Mouse (Mus musculus): ENCODE results near the gene Ehd3. TPM values are rescaled to one million over a fixed set of nuclear protein-coding genes. Genes with fewer than 3 reads are reported as not detected.

Gene Ehd3
- polyA plus RNA-seq, 1 experiment, result 1.9 TPM

GRCm38 (mm10) chr17:73842963-73843362, 39.0 kb downstream of the Ehd3 start:
- Histone ChIP-seq H3K4me1 (ENCODE audit: control insufficient read depth, insufficient read depth, low read length) (no peaks in the 10 kb centered on the region), H3K4me3 (ENCODE audit: low read depth, low read length) (no peak overlapping the region), H3K27me3 (ENCODE audit: control insufficient read depth, insufficient read depth, low read length, poor library complexity, severe bottlenecking) (no peaks in the 10 kb centered on the region), H3K27ac (ENCODE audit: insufficient read depth, low read length) (no peak overlapping the region), H3K36me3 (ENCODE audit: control insufficient read depth, insufficient read depth, low read length, poor library complexity, severe bottlenecking) (no peaks in the 10 kb centered on the region), H3K9ac (ENCODE audit: low read depth, poor library complexity, severe bottlenecking) (no peak overlapping the region), H3K9me3 (replicated peaks; ENCODE audit: control insufficient read depth, insufficient read depth, low read length, poor library complexity, severe bottlenecking) (no peaks in the 10 kb centered on the region)
- TF ChIP-seq POLR2A (IDR thresholded peaks at IDR 0.05; ENCODE audit: insufficient read depth, low read length) (no peak), CTCF (IDR thresholded peaks at IDR 0.05; ENCODE audit: low read depth, low read length) (no peak), EP300 (IDR thresholded peaks at IDR 0.05; ENCODE audit: insufficient read depth, low read depth, low read length) (no peak)

- no peaks in the 10 kb centered on the region for H3K4me1 ChIP-seq (ENCODE audit: control insufficient read depth, insufficient read depth, low read length)
- TF ChIP-seq POLR2A (IDR thresholded peaks at IDR 0.05; ENCODE audit: insufficient read depth, low read length) (no peak), EP300 (IDR thresholded peaks at IDR 0.05; ENCODE audit: insufficient read depth, low read depth, low read length) (no peak), CTCF (IDR thresholded peaks at IDR 0.05; ENCODE audit: low read depth, low read length) (no peak)
- H3K27me3 ChIP-seq (ENCODE audit: control insufficient read depth, insufficient read depth, low read length, poor library complexity, severe bottlenecking), result no peaks in the 10 kb centered on the region
- no peak overlapping the region for H3K9ac ChIP-seq (ENCODE audit: low read depth, poor library complexity, severe bottlenecking)
- H3K4me3 ChIP-seq (ENCODE audit: low read depth, low read length), result no peak overlapping the region
- H3K9me3 ChIP-seq (replicated peaks; ENCODE audit: control insufficient read depth, insufficient read depth, low read length, poor library complexity, severe bottlenecking), result no peaks in the 10 kb centered on the region
- H3K36me3 ChIP-seq (ENCODE audit: control insufficient read depth, insufficient read depth, low read length, poor library complexity, severe bottlenecking), result no peaks in the 10 kb centered on the region
- no peak overlapping the region for H3K27ac ChIP-seq (ENCODE audit: insufficient read depth, low read length)
Measured at GRCm38 (mm10) chr17:73845632-73846031, 41.7 kb downstream of the Ehd3 start.

DNA sequence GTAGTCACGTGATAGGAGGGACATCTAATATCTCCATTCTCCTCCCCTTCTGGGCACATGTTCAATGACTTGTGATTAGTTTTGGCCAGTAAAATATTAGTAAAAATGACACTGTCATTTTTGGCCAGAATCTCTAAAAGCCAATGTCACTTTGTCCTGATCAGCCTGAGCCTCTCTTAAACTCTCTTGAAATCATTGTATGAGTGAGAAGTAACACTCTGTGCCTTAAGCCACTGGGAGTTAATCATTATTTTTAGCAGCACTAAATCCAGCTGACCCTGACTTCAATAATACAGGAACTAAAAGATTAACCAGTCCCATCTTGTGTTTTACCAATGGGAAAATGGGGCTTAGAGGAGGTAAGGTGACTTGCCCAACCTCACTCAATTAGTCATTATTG, 43.5 kb downstream of the Ehd3 start:
- Histone ChIP-seq H3K9ac (ENCODE audit: low read depth, poor library complexity, severe bottlenecking) (no peak overlapping the region), H3K27me3 (ENCODE audit: control insufficient read depth, insufficient read depth, low read length, poor library complexity, severe bottlenecking) (no peaks in the 10 kb centered on the region), H3K27ac (ENCODE audit: insufficient read depth, low read length) (no peak overlapping the region), H3K4me3 (ENCODE audit: low read depth, low read length) (no peak overlapping the region), H3K9me3 (replicated peaks; ENCODE audit: control insufficient read depth, insufficient read depth, low read length, poor library complexity, severe bottlenecking) (no peaks in the 10 kb centered on the region), H3K4me1 (ENCODE audit: control insufficient read depth, insufficient read depth, low read length) (no peaks in the 10 kb centered on the region), H3K36me3 (ENCODE audit: control insufficient read depth, insufficient read depth, low read length, poor library complexity, severe bottlenecking) (no peaks in the 10 kb centered on the region)
- no peak for TF ChIP-seq POLR2A (IDR thresholded peaks at IDR 0.05; ENCODE audit: insufficient read depth, low read length)
- no peak for TF ChIP-seq EP300 (IDR thresholded peaks at IDR 0.05; ENCODE audit: insufficient read depth, low read depth, low read length)
- no peak for TF ChIP-seq CTCF (IDR thresholded peaks at IDR 0.05; ENCODE audit: low read depth, low read length)

DNA sequence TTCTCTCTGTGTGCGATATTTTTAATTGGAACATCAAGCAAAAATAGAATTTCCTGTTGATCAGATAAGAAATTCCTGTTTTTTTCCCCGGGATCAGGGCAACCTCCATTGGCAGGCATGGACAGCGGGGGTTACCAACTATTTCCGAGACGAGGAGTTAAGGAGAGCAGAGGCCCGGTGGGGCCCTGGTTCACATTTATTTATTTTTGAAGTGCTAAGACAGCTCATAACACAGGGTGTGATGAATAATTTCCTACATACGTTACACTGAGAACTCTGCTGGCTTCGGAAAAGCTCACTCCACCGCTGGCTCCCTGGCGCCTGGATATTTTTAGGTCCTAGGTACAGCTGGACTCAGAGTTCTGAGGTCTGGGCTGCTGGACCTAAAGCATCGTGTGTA, 49.1 kb downstream of the Ehd3 start:
- Histone ChIP-seq H3K9me3 (replicated peaks; ENCODE audit: control insufficient read depth, insufficient read depth, low read length, poor library complexity, severe bottlenecking) (no peaks in the 10 kb centered on the region), H3K27ac (ENCODE audit: insufficient read depth, low read length) (no peak overlapping the region), H3K4me3 (ENCODE audit: low read depth, low read length) (no peak overlapping the region), H3K4me1 (ENCODE audit: control insufficient read depth, insufficient read depth, low read length) (no peaks in the 10 kb centered on the region), H3K36me3 (ENCODE audit: control insufficient read depth, insufficient read depth, low read length, poor library complexity, severe bottlenecking) (no peaks in the 10 kb centered on the region), H3K9ac (ENCODE audit: low read depth, poor library complexity, severe bottlenecking) (no peak overlapping the region), H3K27me3 (ENCODE audit: control insufficient read depth, insufficient read depth, low read length, poor library complexity, severe bottlenecking) (no peaks in the 10 kb centered on the region)
- TF ChIP-seq EP300 (IDR thresholded peaks at IDR 0.05; ENCODE audit: insufficient read depth, low read depth, low read length) (no peak), CTCF (IDR thresholded peaks at IDR 0.05; ENCODE audit: low read depth, low read length) (no peak), POLR2A (IDR thresholded peaks at IDR 0.05; ENCODE audit: insufficient read depth, low read length) (no peak)

GRCm38 (mm10) chr17:73853717-73854116, 49.8 kb downstream of the Ehd3 start:
- TF ChIP-seq EP300 (IDR thresholded peaks at IDR 0.05; ENCODE audit: insufficient read depth, low read depth, low read length), result no peak
- TF ChIP-seq CTCF (IDR thresholded peaks at IDR 0.05; ENCODE audit: low read depth, low read length), result no peak
- TF ChIP-seq POLR2A (IDR thresholded peaks at IDR 0.05; ENCODE audit: insufficient read depth, low read length), result no peak
- no peaks in the 10 kb centered on the region for H3K9me3 ChIP-seq (replicated peaks; ENCODE audit: control insufficient read depth, insufficient read depth, low read length, poor library complexity, severe bottlenecking)
- no peaks in the 10 kb centered on the region for H3K4me1 ChIP-seq (ENCODE audit: control insufficient read depth, insufficient read depth, low read length)
- no peak overlapping the region for H3K9ac ChIP-seq (ENCODE audit: low read depth, poor library complexity, severe bottlenecking)
- no peaks in the 10 kb centered on the region for H3K36me3 ChIP-seq (ENCODE audit: control insufficient read depth, insufficient read depth, low read length, poor library complexity, severe bottlenecking)
- H3K27me3 ChIP-seq (ENCODE audit: control insufficient read depth, insufficient read depth, low read length, poor library complexity, severe bottlenecking), result no peaks in the 10 kb centered on the region
- no peak overlapping the region for H3K4me3 ChIP-seq (ENCODE audit: low read depth, low read length)
- no peak overlapping the region for H3K27ac ChIP-seq (ENCODE audit: insufficient read depth, low read length)

DNA sequence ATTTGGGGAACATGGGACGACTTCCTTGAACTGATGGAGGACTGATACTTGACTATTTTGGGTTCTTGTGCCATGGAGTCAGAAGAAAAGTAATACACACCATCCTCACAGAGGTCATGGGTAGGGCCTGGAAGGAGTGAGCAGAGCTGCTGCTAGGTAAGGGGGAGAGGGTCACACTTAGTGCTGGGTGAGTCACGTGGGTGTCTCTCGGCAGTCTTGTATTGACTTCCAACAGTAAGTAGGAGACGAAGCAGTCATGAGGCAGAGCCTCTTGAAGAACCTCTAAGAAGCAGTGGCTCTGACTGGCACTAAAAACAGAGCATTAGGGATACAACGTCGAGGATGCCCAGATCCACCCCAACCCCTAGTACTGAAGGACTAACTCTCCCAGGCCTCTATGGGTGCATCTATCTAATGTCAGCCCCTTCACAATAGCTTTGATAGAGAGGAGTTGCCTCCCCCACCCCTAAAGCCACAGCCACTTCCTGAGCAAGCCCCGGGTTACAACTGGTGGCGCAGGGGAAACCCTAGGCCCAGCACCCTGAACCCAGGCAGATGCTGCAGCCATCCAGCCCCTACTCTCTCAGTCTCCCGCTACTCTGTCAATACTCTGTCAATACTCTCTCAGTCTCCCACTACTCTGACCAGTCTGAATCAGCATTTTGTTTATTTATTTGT, 65.2 kb downstream of the Ehd3 start:
- no peaks in the 10 kb centered on the region for H3K36me3 ChIP-seq (ENCODE audit: control insufficient read depth, insufficient read depth, low read length, poor library complexity, severe bottlenecking)
- H3K4me1 ChIP-seq (ENCODE audit: control insufficient read depth, insufficient read depth, low read length), result no peaks in the 10 kb centered on the region
- no peak overlapping the region for H3K4me3 ChIP-seq (ENCODE audit: low read depth, low read length)
- no peak overlapping the region for H3K9ac ChIP-seq (ENCODE audit: low read depth, poor library complexity, severe bottlenecking)
- no peak for TF ChIP-seq POLR2A (IDR thresholded peaks at IDR 0.05; ENCODE audit: insufficient read depth, low read length)
- TF ChIP-seq CTCF (IDR thresholded peaks at IDR 0.05; ENCODE audit: low read depth, low read length), result no peak
- no peak for TF ChIP-seq EP300 (IDR thresholded peaks at IDR 0.05; ENCODE audit: insufficient read depth, low read depth, low read length)
- peaks cover 8% of the 10 kb centered on the region; the same call in 1 of the 2 replicates for H3K9me3 ChIP-seq (replicated peaks; ENCODE audit: control insufficient read depth, insufficient read depth, low read length, poor library complexity, severe bottlenecking)
- no peak overlapping the region for H3K27ac ChIP-seq (ENCODE audit: insufficient read depth, low read length)
- no peaks in the 10 kb centered on the region for H3K27me3 ChIP-seq (ENCODE audit: control insufficient read depth, insufficient read depth, low read length, poor library complexity, severe bottlenecking)
